Mouse (Mus musculus) cerebellum, postnatal 25 days (tissue): ENCODE data around the gene Rinl.

ENCODE experiments used
- DNase-seq, 2 experiments: peaks; one replicate each; pipeline ENCODE4 v3.0.0; 2021; ENCODE audit warnings: mixed read lengths in 2 of 2

Rinl gene

GRCm38 (mm10) chr7:28810107-28811066, 21.6 kb downstream of the Rinl start:
- peak; percentile 99 for DNase-seq

- DNase-seq = peak; percentile 91 to 98
Measured at GRCm38 (mm10) chr7:28811228-28811627, 22.5 kb downstream of the Rinl start.

DNA sequence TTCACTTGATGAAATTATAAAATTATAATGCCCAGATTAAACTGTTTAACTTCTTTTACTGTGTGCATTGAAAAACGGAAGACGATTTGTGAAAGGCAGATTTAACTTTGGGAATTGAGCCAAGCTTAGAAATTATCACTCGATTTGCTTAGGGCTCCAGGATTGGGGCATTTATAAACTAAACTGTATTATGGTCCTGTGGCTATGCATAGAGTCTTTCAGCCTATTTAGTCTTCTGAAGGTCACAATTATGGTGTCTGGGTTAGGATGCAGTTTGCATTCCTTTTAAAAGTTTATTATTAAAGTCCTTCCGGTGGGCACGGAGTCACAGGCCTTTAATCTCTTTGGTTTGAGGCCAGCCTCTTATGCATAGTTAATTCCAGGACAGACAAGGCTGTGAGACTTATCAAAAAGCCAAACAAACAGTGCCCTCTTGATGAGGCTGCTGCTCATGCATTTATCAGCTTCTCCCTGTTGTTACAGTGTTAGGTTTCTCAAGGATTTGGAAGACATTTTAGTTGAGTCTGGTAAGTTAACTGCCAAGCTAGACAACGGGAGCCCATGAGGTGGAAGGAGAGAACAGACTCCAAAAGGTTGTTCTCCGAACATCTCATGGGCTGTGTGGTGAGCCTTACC, 23.0 kb downstream of the Rinl start:
- DNase-seq = no peak

DNA sequence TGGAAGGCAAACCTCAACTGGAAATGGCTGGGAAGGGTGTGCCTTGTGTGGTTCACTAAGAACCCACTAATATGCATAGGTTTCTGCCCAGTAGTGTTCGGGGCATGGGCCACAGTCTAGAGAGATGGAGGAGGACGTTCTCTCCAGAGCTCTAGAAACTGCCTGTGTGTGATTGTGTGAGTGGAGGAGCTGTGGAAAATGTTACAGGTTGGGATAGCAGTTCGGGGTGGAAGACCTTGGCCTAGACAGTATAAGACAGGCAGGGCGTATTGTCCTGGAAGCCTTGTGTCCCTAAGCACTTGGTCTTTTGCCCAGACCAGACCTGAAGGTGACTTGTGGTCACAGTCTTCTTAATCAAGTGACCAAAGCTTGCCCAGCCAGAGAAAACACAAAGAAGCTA, 23.7 kb downstream of the Rinl start:
- no peak for DNase-seq

DNA sequence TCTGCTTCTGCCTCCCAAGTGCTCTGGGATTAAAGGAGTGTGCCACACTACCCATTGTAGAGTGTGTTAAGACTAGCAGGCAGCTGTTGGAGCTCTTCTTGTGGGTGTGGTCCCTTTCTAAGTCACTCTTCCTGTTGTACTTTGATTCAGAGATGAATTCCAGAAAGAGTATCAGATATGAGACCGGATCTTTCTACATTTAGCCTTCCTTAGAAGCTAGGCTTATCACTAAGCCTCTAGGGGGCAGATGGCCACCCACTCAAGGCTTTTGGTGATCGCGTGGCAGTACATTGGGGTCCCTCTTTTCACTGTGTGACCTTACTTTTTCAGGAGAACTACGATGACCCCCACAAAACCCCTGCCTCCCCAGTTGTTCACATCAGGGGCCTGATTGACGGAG, 24.2 kb downstream of the Rinl start:
- no peak for DNase-seq

DNA sequence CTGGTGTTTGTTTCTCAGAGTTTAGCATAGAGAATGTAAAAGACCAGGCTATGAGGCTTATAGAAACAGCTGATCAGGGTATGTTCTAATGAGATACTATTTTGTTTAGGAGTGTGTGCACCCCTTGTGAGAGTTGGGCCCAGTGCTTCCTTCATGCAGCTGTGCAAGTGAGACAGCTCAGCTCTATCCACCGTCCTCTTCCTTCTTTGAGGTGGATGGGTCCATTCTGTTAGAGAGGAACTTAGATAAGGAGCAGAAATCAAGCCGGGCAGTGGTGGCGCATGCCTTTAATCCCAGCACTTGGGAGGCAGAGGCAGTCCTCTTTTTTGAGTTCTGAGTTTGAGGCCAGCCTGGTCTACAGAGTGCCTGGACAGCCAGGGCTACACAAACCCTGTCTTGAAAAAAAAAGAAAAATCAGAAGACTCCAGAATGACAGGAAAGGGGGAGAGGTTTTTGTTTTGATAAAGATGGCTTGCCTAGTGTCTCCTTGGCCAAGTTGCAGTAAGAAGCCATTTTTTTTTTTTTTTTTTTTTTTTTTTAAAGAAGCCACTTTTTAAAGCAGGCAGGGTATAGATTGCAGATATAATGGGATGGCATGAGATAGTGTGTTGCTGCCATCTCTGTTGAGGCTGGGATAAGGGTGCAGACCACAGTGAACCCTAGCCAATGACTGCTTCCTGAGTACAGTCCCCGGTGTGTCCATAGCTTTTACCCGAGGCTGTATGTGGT, 25.7 kb downstream of the Rinl start:
- DNase-seq = no peak

DNA sequence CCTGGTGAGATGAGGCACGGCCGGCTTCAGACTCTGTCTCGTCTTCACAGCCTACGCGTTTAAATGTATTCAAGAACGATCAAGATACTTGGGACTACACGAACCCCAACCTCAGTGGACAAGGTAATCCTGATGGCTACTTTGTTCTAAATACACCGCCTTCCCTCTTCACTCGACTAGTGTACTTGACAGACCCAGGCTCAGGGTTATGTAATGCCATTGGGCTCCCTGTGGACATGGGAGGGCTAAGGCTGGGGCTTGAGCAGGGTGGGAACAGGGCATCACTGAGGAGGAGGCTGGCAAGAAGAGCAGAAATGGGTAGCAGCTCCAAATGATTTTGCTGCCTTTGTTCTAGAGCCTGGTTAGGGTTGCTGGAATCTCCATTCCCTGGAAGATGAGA, 26.5 kb downstream of the Rinl start:
- DNase-seq = no peak

GRCm38 (mm10) chr7:28816201-28816600, 27.4 kb downstream of the Rinl start:
- peak in 1 of 2 experiments; percentile 33 for DNase-seq

DNA sequence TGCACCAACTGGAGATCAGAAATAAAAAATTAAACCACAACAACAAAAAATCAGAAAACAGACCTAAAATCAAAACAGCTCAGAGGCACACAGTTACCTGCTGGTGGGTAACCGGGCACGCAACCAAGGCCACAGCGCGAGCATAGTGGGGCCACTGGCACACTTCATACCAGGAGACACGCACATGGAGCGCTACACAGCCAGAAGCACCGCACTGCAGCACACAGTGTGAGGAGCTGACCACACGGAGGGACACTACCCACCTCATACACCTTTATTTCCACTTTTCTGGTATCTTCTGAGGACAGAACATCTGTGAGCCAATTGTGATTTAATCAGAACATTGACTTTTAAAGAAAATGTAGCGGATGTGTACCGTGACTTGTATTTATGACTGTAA, 28.2 kb downstream of the Rinl start:
- DNase-seq = peak in 1 of 2 experiments; percentile 47

- no peak for DNase-seq
Measured at GRCm38 (mm10) chr7:28817524-28817923, 28.8 kb downstream of the Rinl start.

- no peak for DNase-seq
Measured at GRCm38 (mm10) chr7:28817957-28818356, 29.2 kb downstream of the Rinl start.

DNA sequence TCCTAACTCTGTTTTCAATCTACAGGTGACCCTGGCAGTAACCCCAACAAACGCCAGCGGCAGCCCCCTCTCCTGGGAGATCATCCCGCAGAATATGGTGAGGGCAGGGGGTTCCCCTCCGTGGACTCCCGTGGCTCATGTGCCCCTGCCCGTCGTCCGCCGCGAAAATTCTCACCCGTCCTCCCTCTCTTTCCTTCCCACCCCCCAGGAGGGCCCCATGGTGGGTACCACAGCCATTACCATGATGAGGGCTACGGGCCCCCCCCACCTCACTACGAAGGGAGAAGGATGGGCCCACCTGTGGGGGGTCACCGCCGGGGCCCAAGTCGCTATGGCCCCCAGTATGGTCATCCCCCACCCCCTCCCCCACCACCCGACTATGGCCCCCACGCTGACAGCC, 29.7 kb downstream of the Rinl start:
- DNase-seq = peak in 1 of 2 experiments; percentile 34

DNA sequence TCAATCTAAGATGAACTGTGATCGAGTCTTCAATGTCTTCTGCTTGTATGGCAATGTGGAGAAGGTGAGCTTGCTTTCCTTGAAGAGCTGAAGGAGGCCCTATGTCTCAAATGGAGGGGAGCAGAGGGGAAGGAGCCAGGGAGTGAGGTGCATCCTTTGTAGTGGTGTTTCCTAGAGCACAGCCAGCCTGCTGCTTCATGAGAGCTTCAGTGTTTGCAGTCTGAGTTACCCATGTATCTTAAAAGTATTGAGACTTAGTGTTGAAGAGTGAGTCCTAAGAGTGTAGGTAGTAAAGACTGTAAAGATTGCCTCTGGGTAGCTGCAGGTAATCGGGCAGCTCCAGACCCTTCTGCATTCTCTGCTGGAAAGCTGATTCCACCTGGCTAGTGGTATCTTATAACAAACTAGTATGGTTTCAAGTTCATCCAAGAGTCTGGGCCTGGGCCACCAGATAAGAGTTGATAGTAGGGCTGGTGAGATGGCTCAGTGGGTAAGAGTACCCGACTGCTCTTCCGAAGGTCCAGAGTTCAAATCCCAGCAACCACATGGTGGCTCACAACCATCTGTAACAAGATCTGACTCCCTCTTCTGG, 30.2 kb downstream of the Rinl start:
- no peak for DNase-seq

GRCm38 (mm10) chr7:28819571-28819970, 30.8 kb downstream of the Rinl start:
- DNase-seq = no peak

- peak in 1 of 2 experiments; percentile 24 for DNase-seq
Measured at GRCm38 (mm10) chr7:28820358-28821260, 31.8 kb downstream of the Rinl start.

DNA sequence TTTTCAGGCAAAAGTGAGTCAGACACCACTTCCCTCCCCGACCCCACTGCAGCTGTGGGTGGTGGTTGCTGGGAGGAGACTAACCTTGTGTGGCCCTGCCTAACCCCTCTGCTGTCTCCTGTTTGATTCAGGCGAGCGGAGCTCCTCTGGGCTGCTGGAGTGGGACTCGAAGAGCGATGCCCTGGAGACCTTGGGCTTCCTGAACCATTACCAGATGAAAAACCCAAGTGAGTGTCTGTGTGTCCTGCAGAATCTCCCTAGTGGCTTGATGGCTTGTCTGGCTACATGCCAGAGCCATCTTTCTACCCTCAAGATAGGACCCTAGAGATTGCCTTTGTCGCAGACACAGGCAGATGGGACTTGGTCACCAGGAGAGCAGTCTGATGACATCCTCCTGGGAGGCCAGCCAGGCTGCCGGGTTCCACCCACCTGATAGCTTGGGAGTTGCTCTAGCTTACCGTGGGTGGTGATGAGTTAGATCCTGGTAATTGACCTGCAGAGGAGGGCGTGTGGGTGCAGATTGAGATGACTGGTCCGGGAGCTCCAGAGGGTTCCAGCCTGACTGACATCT, 32.6 kb downstream of the Rinl start:
- peak; percentile 82 to 87 for DNase-seq

- DNase-seq = no peak
Measured at GRCm38 (mm10) chr7:28822556-28822955, 33.8 kb downstream of the Rinl start.

GRCm38 (mm10) chr7:28822993-28823903, 34.5 kb downstream of the Rinl start:
- DNase-seq = no peak

GRCm38 (mm10) chr7:28823932-28824331, 35.2 kb downstream of the Rinl start:
- DNase-seq = no peak

GRCm38 (mm10) chr7:28824941-28825685, 36.3 kb downstream of the Rinl start, which contains the start of gene Ech1:
Gene Ech1, plus strand, starts transcription at chr7:28825217.
- DNase-seq = peak; percentile 89 to 92
